Mouse (Mus musculus) small intestine, adult 2 months (tissue): ENCODE measurements around the gene Ccl6.

ENCODE experiments used
- CTCF ChIP-seq: fragments of 200-500 bp; IDR thresholded peaks from 2 replicates; pipeline ENCODE4 v1.5.1; 2012; ENCODE audit warnings: low read depth, mild to moderate bottlenecking, control low read depth, inconsistent platforms, low read length, moderate library complexity, mixed read lengths; ENCODE audit not compliant: insufficient replicate concordance, insufficient read length; ENCODE audit errors: extremely low read depth
- POLR2A ChIP-seq: fragments of 200-500 bp; IDR thresholded peaks from 2 replicates; pipeline ENCODE4 v1.6.1; 2012; ENCODE audit warnings: low read depth, mild to moderate bottlenecking, control low read depth, inconsistent platforms, low read length, moderate library complexity

GRCm38 (mm10) chr11:83638934-83639333 lies 46.0 kb upstream of the Ccl6 start:
- TF ChIP-seq POLR2A (no peak), CTCF (no peak)
